Mouse (Mus musculus) CH12.LX (cell line): ENCODE data around the gene Inpp5d.

Source experiments
- CTCF ChIP-seq, 2 experiments: IDR thresholded peaks in 1 of 2; conservative IDR thresholded peaks in 1 of 2; 2 replicates each; pipeline ENCODE4 v1.5.1; 2011 to 2012; ENCODE audit warnings: low read depth in 2 of 2, low read length in 2 of 2, improper control_type of control experiment in 1 of 2, inconsistent platforms in 1 of 2, mild to moderate bottlenecking in 1 of 2, moderate library complexity in 1 of 2
- MAFK ChIP-seq: IDR thresholded peaks from 2 replicates; pipeline ENCODE4 v1.6.1; 2011; ENCODE audit warnings: low read length, improper control_type of control experiment; ENCODE audit not compliant: insufficient replicate concordance
- TBP ChIP-seq: conservative IDR thresholded peaks from 2 replicates; pipeline ENCODE4 v1.6.1; 2011; ENCODE audit warnings: low read depth, low read length, improper control_type of control experiment

DNA sequence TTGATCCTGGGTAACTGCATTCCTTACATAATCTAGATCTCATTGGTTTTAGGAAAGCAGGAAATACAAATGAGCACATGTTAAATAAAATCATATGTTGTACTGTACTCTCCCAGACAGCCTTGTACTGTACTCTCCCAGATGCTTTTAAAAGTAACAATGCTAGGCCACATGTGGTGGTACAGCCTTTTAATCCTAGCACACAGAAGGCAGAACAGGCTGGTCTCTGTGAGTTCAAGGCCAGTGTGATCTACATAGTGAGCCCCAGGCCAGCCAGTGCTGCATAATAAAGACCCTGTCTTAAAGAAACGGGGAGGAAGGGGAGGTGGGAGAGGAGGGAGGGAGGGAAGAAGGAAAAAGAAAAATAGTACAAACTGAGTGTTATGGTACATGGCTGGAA, 66.9 kb downstream of the Inpp5d start:
- TF ChIP-seq TBP (no peak), CTCF (conservative IDR thresholded peaks at IDR 0.05 in 1 of 2, IDR thresholded peaks at IDR 0.05 in 1 of 2; ENCODE audit: low read depth in 2 of 2, low read length in 2 of 2) (no peak), MAFK (no peak)
